Mouse (Mus musculus): ENCODE data around the gene Mcm6.
"Not testable (repeated sequence)": the region's sequence is repeated elsewhere in the genome, so short reads cannot be mapped to it uniquely, and the experiment has no call there.

Mcm6 gene

DNA sequence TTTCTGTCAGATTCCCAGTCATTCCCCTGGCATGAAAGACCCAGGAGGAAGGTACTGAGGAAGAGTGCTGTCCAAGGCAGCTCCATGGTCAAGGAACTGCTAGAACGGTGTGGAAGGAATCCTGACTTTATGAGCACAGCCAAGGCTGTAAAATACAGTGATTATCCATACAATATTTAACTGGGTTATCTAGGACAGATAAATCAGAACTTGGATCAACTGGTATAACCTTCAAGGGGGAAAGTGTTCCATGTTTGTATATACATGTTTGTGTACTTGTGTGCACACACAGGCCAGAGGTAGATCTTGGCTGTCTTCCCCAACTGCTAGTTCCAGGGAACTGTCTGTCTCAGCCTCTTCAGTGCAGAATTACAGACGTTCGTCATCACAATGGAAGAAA lies 31.2 kb downstream of the Mcm6 start, which contains the start of gene Lct:
TSS of gene Lct (minus strand) at position 101 of the 400 bp plus-strand sequence.
- DNase-seq, result no peak

GRCm38 (mm10) chr1:128327165-128327564 lies 32.3 kb downstream of the Mcm6 start:
- DNase-seq, result no peak

- no peak for DNase-seq
These were observed 34.7 kb downstream of the Mcm6 start for GRCm38 (mm10) chr1:128324776-128325175.

GRCm38 (mm10) chr1:128323026-128323643 lies 36.3 kb downstream of the Mcm6 start:
- no peak for DNase-seq

GRCm38 (mm10) chr1:128319266-128319665 lies 40.2 kb downstream of the Mcm6 start:
- DNase-seq, result not testable (repeated sequence)

DNA sequence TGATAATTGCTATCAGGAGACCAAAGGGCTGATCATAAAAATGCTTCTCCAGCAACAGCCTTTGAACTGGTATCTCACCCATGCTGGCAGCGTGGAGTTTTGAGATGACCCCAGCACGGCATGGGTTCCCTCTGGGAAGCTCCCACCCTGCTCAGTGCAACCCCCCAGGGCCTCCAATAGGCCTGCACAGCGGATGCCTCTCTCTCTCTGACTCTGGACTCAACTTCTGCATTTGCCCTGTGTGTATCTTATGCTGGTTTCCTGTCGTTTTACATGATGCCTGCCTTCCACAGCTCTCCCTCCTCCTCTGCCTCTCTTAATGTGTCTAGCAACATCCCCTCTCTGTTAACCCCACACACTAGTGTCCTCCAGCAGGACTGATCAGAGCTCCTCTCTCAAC lies 44.8 kb downstream of the Mcm6 start:
- DNase-seq, result no peak

DNA sequence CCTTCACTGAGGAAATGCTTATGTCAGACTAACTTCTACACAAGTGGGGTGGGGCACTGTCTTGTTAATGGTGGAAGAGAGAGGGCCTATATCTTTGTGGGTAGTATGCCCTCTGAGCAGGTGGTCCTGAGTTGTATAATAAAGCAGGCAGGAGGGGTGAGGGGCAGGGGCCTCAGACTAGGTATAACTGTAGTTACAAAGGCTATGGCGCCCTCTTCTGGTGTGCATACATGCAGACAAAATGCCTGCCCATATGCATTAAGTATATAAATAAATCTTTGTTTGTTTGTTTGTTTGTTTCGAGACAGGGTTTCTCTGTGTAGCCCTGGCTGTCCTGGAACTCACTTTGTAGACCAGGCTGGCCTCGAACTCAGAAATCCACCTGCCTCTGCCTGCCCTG lies 50.4 kb downstream of the Mcm6 start:
- DNase-seq, result peak in 1 of 2 experiments; percentile 34

- peak; percentile 84 to 91 for DNase-seq
These were observed 55.6 kb downstream of the Mcm6 start for GRCm38 (mm10) chr1:128303900-128304299.

- DNase-seq, result no peak
These were observed 63.5 kb downstream of the Mcm6 start for GRCm38 (mm10) chr1:128295717-128296528.

DNA sequence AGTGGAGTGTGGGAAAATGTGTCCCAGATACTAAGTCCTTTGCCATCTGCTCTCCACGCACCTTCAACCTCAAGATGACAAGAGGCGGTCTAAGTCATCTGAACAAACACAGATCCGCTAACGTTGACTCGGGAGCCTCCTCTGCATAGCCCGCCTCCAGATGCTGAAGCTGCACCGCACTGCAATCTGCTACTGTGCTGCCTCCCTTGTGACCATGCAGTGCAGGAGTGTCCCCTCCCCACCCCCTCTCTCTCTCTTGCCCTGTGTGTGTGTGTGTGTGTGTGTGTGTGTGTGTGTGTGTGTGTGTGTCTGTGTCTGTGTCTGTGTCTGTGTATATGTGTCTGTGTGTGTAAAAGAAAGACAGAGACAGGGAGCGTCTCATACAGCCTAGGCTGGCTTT lies 64.2 kb downstream of the Mcm6 start:
- DNase-seq, result no peak

DNA sequence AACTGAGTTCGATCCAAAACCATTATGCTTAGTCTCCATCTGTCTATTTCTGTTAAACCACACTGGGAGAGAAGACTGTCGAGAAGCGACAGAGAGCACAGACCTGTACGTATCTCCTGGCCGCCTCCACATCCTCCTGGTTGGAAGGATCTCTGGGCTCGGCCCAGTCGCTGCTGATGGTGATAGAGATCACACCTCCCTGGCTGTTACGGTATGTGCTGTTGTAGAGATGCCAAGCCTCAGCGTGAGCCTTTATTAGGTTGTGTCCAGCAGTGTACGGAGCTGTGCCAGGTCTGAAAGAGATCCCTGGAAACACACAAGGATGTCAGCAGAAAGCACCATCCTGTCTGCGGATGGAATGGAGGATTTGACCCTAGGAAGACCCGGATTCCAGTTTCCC lies 65.9 kb downstream of the Mcm6 start:
- no peak for DNase-seq

GRCm38 (mm10) chr1:128290295-128290694 lies 69.2 kb downstream of the Mcm6 start:
- DNase-seq, result no peak

- no peak for DNase-seq
These were observed 74.3 kb downstream of the Mcm6 start for GRCm38 (mm10) chr1:128285136-128285535.

GRCm38 (mm10) chr1:128284157-128284690 lies 75.2 kb downstream of the Mcm6 start:
- peak in 1 of 2 experiments; percentile 16 for DNase-seq

GRCm38 (mm10) chr1:128282924-128283323 lies 76.5 kb downstream of the Mcm6 start:
- no peak for DNase-seq

GRCm38 (mm10) chr1:128281753-128282152 lies 77.7 kb downstream of the Mcm6 start:
- DNase-seq, result peak in 1 of 2 experiments; percentile 14

Measured in kidney, postnatal 25 days (tissue).